Mouse (Mus musculus): Measurements from ENCODE around the gene Map4k4. TPM values are rescaled to one million over a fixed set of nuclear protein-coding genes. Genes with fewer than 3 reads are reported as not detected.

Gene Map4k4
- polyA plus RNA-seq, 1 experiment from 2014 or later = 14.7 TPM

- no peaks in the 10 kb centered on the region for H3K4me1 ChIP-seq (ENCODE audit: control insufficient read depth, insufficient read depth, low read length)
- 0 out of 2 replicates have a peak overlapping the region, but pooled peaks have one; percentile 23 for H3K27ac ChIP-seq (ENCODE audit: low read length)
- H3K4me3 ChIP-seq (ENCODE audit: low read length) = no peak overlapping the region
- H3K4me2 ChIP-seq (ENCODE audit: low read depth, low read length) = no peak overlapping the region
- H3K36me3 ChIP-seq (ENCODE audit: control insufficient read depth, insufficient read depth) = peaks cover 60% of the 10 kb centered on the region
- H3K27me3 ChIP-seq (ENCODE audit: control insufficient read depth, insufficient read depth, low read length) = no peaks in the 10 kb centered on the region
- H3K9ac ChIP-seq (ENCODE audit: low read length) = no peak overlapping the region
- no peaks in the 10 kb centered on the region for H3K9me3 ChIP-seq (replicated peaks; ENCODE audit: control insufficient read depth, low read length)
- no peak for ATAC-seq (replicated peaks; ENCODE audit: extremely low read depth, insufficient read depth, low FRiP score)
- 76% methylated on average over 4 of the region's 4 CpGs for WGBS
Measured at GRCm38 (mm10) chr1:40002129-40002727, 101.5 kb downstream of the Map4k4 start.

GRCm38 (mm10) chr1:40006043-40006651 is 105.4 kb downstream of the Map4k4 start:
- 96% methylated on average over 4 of the region's 4 CpGs for WGBS
- Histone ChIP-seq H3K4me3 (ENCODE audit: low read length) (no peak overlapping the region), H3K27ac (ENCODE audit: low read length) (no peak overlapping the region), H3K4me1 (ENCODE audit: control insufficient read depth, insufficient read depth, low read length) (no peaks in the 10 kb centered on the region), H3K4me2 (ENCODE audit: low read depth, low read length) (no peak overlapping the region), H3K27me3 (ENCODE audit: control insufficient read depth, insufficient read depth, low read length) (no peaks in the 10 kb centered on the region), H3K9ac (ENCODE audit: low read length) (no peak overlapping the region), H3K9me3 (replicated peaks; ENCODE audit: control insufficient read depth, low read length) (no peaks in the 10 kb centered on the region), H3K36me3 (ENCODE audit: control insufficient read depth, insufficient read depth) (peaks cover 74% of the 10 kb centered on the region)
- no peak; the same call in 1 of the 2 replicates for ATAC-seq (replicated peaks; ENCODE audit: extremely low read depth, insufficient read depth, low FRiP score)

- no peaks in the 10 kb centered on the region for H3K9me3 ChIP-seq (replicated peaks; ENCODE audit: control insufficient read depth, low read length)
- H3K4me2 ChIP-seq (ENCODE audit: low read depth, low read length) = no peak overlapping the region
- no peak overlapping the region for H3K27ac ChIP-seq (ENCODE audit: low read length)
- WGBS = 73% methylated on average over 17 of the region's 17 CpGs
- no peaks in the 10 kb centered on the region for H3K27me3 ChIP-seq (ENCODE audit: control insufficient read depth, insufficient read depth, low read length)
- H3K4me3 ChIP-seq (ENCODE audit: low read length) = no peak overlapping the region
- no peaks in the 10 kb centered on the region for H3K4me1 ChIP-seq (ENCODE audit: control insufficient read depth, insufficient read depth, low read length)
- peaks cover 87% of the 10 kb centered on the region for H3K36me3 ChIP-seq (ENCODE audit: control insufficient read depth, insufficient read depth)
- ATAC-seq (replicated peaks; ENCODE audit: extremely low read depth, insufficient read depth, low FRiP score) = no peak
- H3K9ac ChIP-seq (ENCODE audit: low read length) = no peak overlapping the region
Measured at GRCm38 (mm10) chr1:40007962-40008471, 107.3 kb downstream of the Map4k4 start.

- no peak for ATAC-seq (replicated peaks; ENCODE audit: extremely low read depth, insufficient read depth, low FRiP score)
- Histone ChIP-seq H3K27me3 (ENCODE audit: control insufficient read depth, insufficient read depth, low read length) (no peaks in the 10 kb centered on the region), H3K9ac (ENCODE audit: low read length) (no peak overlapping the region), H3K4me3 (ENCODE audit: low read length) (no peak overlapping the region), H3K36me3 (ENCODE audit: control insufficient read depth, insufficient read depth) (peaks cover 91% of the 10 kb centered on the region), H3K4me1 (ENCODE audit: control insufficient read depth, insufficient read depth, low read length) (no peaks in the 10 kb centered on the region), H3K9me3 (replicated peaks; ENCODE audit: control insufficient read depth, low read length) (no peaks in the 10 kb centered on the region), H3K27ac (ENCODE audit: low read length) (no peak overlapping the region), H3K4me2 (ENCODE audit: low read depth, low read length) (no peak overlapping the region)
- WGBS = 96% methylated on average over 8 of the region's 8 CpGs
Measured at GRCm38 (mm10) chr1:40012696-40013095, 112.0 kb downstream of the Map4k4 start.

- 74% methylated on average over 7 of the region's 7 CpGs for WGBS
- Histone ChIP-seq H3K4me2 (ENCODE audit: low read depth, low read length) (no peak overlapping the region), H3K9me3 (replicated peaks; ENCODE audit: control insufficient read depth, low read length) (no peaks in the 10 kb centered on the region)
Measured at GRCm38 (mm10) chr1:40015066-40015678, 114.5 kb downstream of the Map4k4 start.

GRCm38 (mm10) chr1:40021617-40022016 is 120.9 kb downstream of the Map4k4 start:
- Histone ChIP-seq H3K27me3 (ENCODE audit: control insufficient read depth, insufficient read depth, low read length) (no peaks in the 10 kb centered on the region), H3K4me2 (ENCODE audit: low read depth, low read length) (no peak overlapping the region), H3K9ac (ENCODE audit: low read length) (no peak overlapping the region), H3K4me3 (ENCODE audit: low read length) (no peak overlapping the region), H3K36me3 (ENCODE audit: control insufficient read depth, insufficient read depth) (peaks cover 75% of the 10 kb centered on the region), H3K9me3 (replicated peaks; ENCODE audit: control insufficient read depth, low read length) (no peaks in the 10 kb centered on the region), H3K4me1 (ENCODE audit: control insufficient read depth, insufficient read depth, low read length) (no peaks in the 10 kb centered on the region), H3K27ac (ENCODE audit: low read length) (no peak overlapping the region)
- WGBS = 95% methylated on average over 4 of the region's 4 CpGs
- ATAC-seq (replicated peaks; ENCODE audit: extremely low read depth, insufficient read depth, low FRiP score) = no peak

More at GRCm38 (mm10) chr1:40015066-40015678, 114.5 kb downstream of the Map4k4 start:
- no peak overlapping the region for H3K4me3 ChIP-seq (ENCODE audit: low read length)
- H3K36me3 ChIP-seq (ENCODE audit: control insufficient read depth, insufficient read depth) = peaks cover 85% of the 10 kb centered on the region
- H3K27me3 ChIP-seq (ENCODE audit: control insufficient read depth, insufficient read depth, low read length) = no peaks in the 10 kb centered on the region
- H3K27ac ChIP-seq (ENCODE audit: low read length) = no peak overlapping the region
- ATAC-seq (replicated peaks; ENCODE audit: extremely low read depth, insufficient read depth, low FRiP score) = no peak
- H3K9ac ChIP-seq (ENCODE audit: low read length) = no peak overlapping the region
- H3K4me1 ChIP-seq (ENCODE audit: control insufficient read depth, insufficient read depth, low read length) = no peaks in the 10 kb centered on the region

GRCm38 (mm10) chr1:40022472-40023135 is 121.9 kb downstream of the Map4k4 start:
- 89% methylated on average over 9 of the region's 9 CpGs for WGBS
- ATAC-seq (replicated peaks; ENCODE audit: extremely low read depth, insufficient read depth, low FRiP score) = no peak
- Histone ChIP-seq H3K4me2 (ENCODE audit: low read depth, low read length) (no peak overlapping the region), H3K27me3 (ENCODE audit: control insufficient read depth, insufficient read depth, low read length) (no peaks in the 10 kb centered on the region), H3K27ac (ENCODE audit: low read length) (no peak overlapping the region), H3K9me3 (replicated peaks; ENCODE audit: control insufficient read depth, low read length) (no peaks in the 10 kb centered on the region), H3K36me3 (ENCODE audit: control insufficient read depth, insufficient read depth) (peaks cover 71% of the 10 kb centered on the region), H3K9ac (ENCODE audit: low read length) (no peak overlapping the region), H3K4me3 (ENCODE audit: low read length) (no peak overlapping the region), H3K4me1 (ENCODE audit: control insufficient read depth, insufficient read depth, low read length) (no peaks in the 10 kb centered on the region)

- no peak overlapping the region for H3K4me3 ChIP-seq (ENCODE audit: low read length)
- H3K9ac ChIP-seq (ENCODE audit: low read length) = no peak overlapping the region
- H3K27me3 ChIP-seq (ENCODE audit: control insufficient read depth, insufficient read depth, low read length) = no peaks in the 10 kb centered on the region
- H3K4me2 ChIP-seq (ENCODE audit: low read depth, low read length) = no peak overlapping the region
- peaks cover 65% of the 10 kb centered on the region for H3K36me3 ChIP-seq (ENCODE audit: control insufficient read depth, insufficient read depth)
- no peak for ATAC-seq (replicated peaks; ENCODE audit: extremely low read depth, insufficient read depth, low FRiP score)
- WGBS = 93% methylated on average over 15 of the region's 15 CpGs
- no peaks in the 10 kb centered on the region for H3K9me3 ChIP-seq (replicated peaks; ENCODE audit: control insufficient read depth, low read length)
- H3K27ac ChIP-seq (ENCODE audit: low read length) = no peak overlapping the region
- no peaks in the 10 kb centered on the region for H3K4me1 ChIP-seq (ENCODE audit: control insufficient read depth, insufficient read depth, low read length)
Measured at GRCm38 (mm10) chr1:40023206-40023605, 122.5 kb downstream of the Map4k4 start.

GRCm38 (mm10) chr1:40023748-40024147 is 123.0 kb downstream of the Map4k4 start:
- ATAC-seq (replicated peaks; ENCODE audit: extremely low read depth, insufficient read depth, low FRiP score) = no peak
- Histone ChIP-seq H3K4me3 (ENCODE audit: low read length) (no peak overlapping the region), H3K36me3 (ENCODE audit: control insufficient read depth, insufficient read depth) (peaks cover 63% of the 10 kb centered on the region), H3K4me1 (ENCODE audit: control insufficient read depth, insufficient read depth, low read length) (no peaks in the 10 kb centered on the region), H3K27ac (ENCODE audit: low read length) (no peak overlapping the region), H3K9me3 (replicated peaks; ENCODE audit: control insufficient read depth, low read length) (no peaks in the 10 kb centered on the region), H3K9ac (ENCODE audit: low read length) (no peak overlapping the region), H3K27me3 (ENCODE audit: control insufficient read depth, insufficient read depth, low read length) (no peaks in the 10 kb centered on the region), H3K4me2 (ENCODE audit: low read depth, low read length) (no peak overlapping the region)
- 50% methylated on average over 3 of the region's 3 CpGs for WGBS
